Mouse (Mus musculus): ENCODE measurements at regions not wholly inside any gene's neighbourhood (a gene's known extent, or its start where the extent isn't known, plus 50 kb on each side); places are given as distances from the start of the nearest gene placed in this dataset.

- no peak for TF ChIP-seq CTCF (IDR thresholded peaks at IDR 0.05; ENCODE audit: low read depth, low read length)
- TF ChIP-seq POLR2A (IDR thresholded peaks at IDR 0.05; ENCODE audit: insufficient read depth, low read length) = no peak
- no peak for TF ChIP-seq EP300 (IDR thresholded peaks at IDR 0.05; ENCODE audit: insufficient read depth, low read depth, low read length)
Observed at GRCm38 (mm10) chr14:104642783-104643182, 120.3 kb upstream of the Rnf219 start.
